23 mouse cellular contexts compared by ENCODE assay signal in the genomic region with DNA sequence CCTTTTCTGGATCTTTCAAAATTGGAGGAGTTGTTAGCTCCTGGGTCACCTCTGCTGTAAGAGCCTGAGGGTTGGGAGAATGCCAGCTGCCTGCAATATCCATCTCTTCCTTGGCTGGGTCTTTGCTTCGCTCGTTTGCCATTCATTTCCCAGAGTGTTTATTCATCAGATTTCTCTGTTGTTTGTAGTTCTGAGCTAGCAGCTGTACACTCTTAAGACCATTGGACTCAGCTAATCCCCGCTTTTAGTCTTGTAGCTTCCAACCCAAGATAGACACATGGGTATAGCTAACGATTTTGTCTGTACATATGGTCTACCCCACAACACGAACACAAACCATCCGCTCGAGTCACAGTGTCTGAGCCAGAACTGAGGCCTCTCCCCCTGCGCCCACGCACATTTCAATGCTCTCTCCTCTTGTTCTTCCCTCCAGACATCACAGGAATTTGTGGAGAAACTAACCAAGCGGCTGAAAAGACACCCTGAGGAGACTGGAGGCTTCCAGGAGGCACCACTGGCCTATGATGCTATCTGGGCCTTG. TPM values are rescaled to one million over a fixed set of nuclear protein-coding genes. Genes with fewer than 3 reads are reported as not detected.
A peak's percentile ranks its signal among the peaks of the same experiment; 100 is the strongest.
DNase-seq lines count a peak whose midpoint lies in the region; ATAC-seq and TF ChIP-seq lines count a peak whose summit lies in the region.
"Had no signal": no experiment of that assay in that cellular context is flagged by ENCODE, and none has a peak within 500 bp of the region (broad histone marks: within the 10 kb centered on the region; RNA-seq: fewer than 3 reads in every experiment).

No protein-coding gene starts in this region.

- 70% methylated on average over 10 of the region's 10 CpGs for WGBS in forebrain, embryonic 12.5 days
- 77% methylated on average over 10 of the region's 10 CpGs for WGBS in forebrain, embryonic 11.5 days
- 29% methylated on average over 10 of the region's 10 CpGs for WGBS in forebrain, postnatal 0 days
- 87% methylated on average over 10 of the region's 10 CpGs for WGBS in liver, embryonic 11.5 days

- no peak for TF ChIP-seq CTCF in forebrain, postnatal 0 days (IDR thresholded peaks at IDR 0.05; ENCODE audit: low read depth)

- H3K27ac ChIP-seq in forebrain, embryonic 12.5 days, result peak overlapping the region; percentile 19; the same call in 1 of the 2 replicates
- H3K27ac ChIP-seq in forebrain, embryonic 11.5 days (ENCODE audit: low read depth, low read length), result no peak overlapping the region
- H3K27ac ChIP-seq in forebrain, postnatal 0 days (ENCODE audit: low read depth, low read length), result peak overlapping the region; percentile 64
- H3K27ac ChIP-seq in liver, embryonic 11.5 days (ENCODE audit: low read depth, low read length), result no peak overlapping the region
- H3K27ac ChIP-seq: hindbrain, embryonic 14.5 days; limb, embryonic 13.5 days; stomach, embryonic 15.5 days had no signal

- ATAC-seq in forebrain, embryonic 12.5 days (ENCODE audit: low FRiP score), result no peak
- no peak for ATAC-seq in forebrain, embryonic 11.5 days (replicated peaks; ENCODE audit: low FRiP score)
- peak; percentile 77 for ATAC-seq in forebrain, postnatal 0 days
- ATAC-seq in liver, embryonic 11.5 days (replicated peaks; ENCODE audit: low FRiP score), result no peak

- H3K4me2 ChIP-seq in forebrain, embryonic 12.5 days, result no peak overlapping the region
- no peak overlapping the region for H3K4me2 ChIP-seq in forebrain, embryonic 11.5 days (ENCODE audit: low read depth, low read length, severe bottlenecking)
- H3K4me2 ChIP-seq in forebrain, postnatal 0 days (ENCODE audit: low read depth), result no peak overlapping the region
- H3K4me2 ChIP-seq in liver, embryonic 11.5 days, result no peak overlapping the region
- H3K4me2 ChIP-seq: hindbrain, embryonic 14.5 days; limb, embryonic 13.5 days; stomach, embryonic 15.5 days had no signal

- peaks cover 86% of the 10 kb centered on the region for H3K36me3 ChIP-seq in forebrain, embryonic 12.5 days (replicated peaks)
- peaks cover 3% of the 10 kb centered on the region; the same call in 1 of the 2 replicates for H3K36me3 ChIP-seq in forebrain, embryonic 11.5 days (ENCODE audit: control insufficient read depth, insufficient read depth, low read length)
- H3K36me3 ChIP-seq in forebrain, postnatal 0 days (ENCODE audit: insufficient read depth), result peaks cover 73% of the 10 kb centered on the region
- no peaks in the 10 kb centered on the region for H3K36me3 ChIP-seq in liver, embryonic 11.5 days (ENCODE audit: control insufficient read depth, insufficient read depth, low read length)

- no peak for DNase-seq in forebrain, embryonic 11.5 days (ENCODE audit: low spot score)
- peak; percentile 63 to 66 for DNase-seq in left cerebral cortex, postnatal 36 days (ENCODE audit: low spot score in 2 of 2)
- no peak for DNase-seq in left cerebral cortex, postnatal 10 days (ENCODE audit: extremely low spot score in 1 of 2, low spot score in 2 of 2)
- DNase-seq in Muller cell, postnatal 12 days (ENCODE audit: inconsistent ontology term), result peak; percentile 73
- no peak for DNase-seq in forebrain, postnatal 0 days
- no peak for DNase-seq in liver, embryonic 11.5 days (ENCODE audit: low spot score)
- no peak for DNase-seq in lung, postnatal 36 days
- DNase-seq: adrenal gland, postnatal 10 days; heart, adult 18-20 months; kidney, adult 11 months; kidney, postnatal 36 days; lung, adult 18-20 months; thymus, postnatal 4 days had no signal

- H3K4me3 ChIP-seq in forebrain, embryonic 12.5 days (replicated peaks), result no peak overlapping the region
- H3K4me3 ChIP-seq in forebrain, embryonic 11.5 days (ENCODE audit: low read depth, low read length), result no peak overlapping the region
- no peak overlapping the region for H3K4me3 ChIP-seq in forebrain, postnatal 0 days (ENCODE audit: low read depth, low read length)
- H3K4me3 ChIP-seq in liver, embryonic 11.5 days (ENCODE audit: low read depth, low read length), result no peak overlapping the region
- H3K4me3 ChIP-seq: limb, embryonic 13.5 days; megakaryocyte, embryonic 14.5 days; myocyte; stomach, embryonic 15.5 days had no signal

- H3K9me3 ChIP-seq in forebrain, embryonic 12.5 days, result no peaks in the 10 kb centered on the region
- H3K9me3 ChIP-seq in forebrain, embryonic 11.5 days (ENCODE audit: control insufficient read depth, low read length), result no peaks in the 10 kb centered on the region
- H3K9me3 ChIP-seq in forebrain, postnatal 0 days (ENCODE audit: low read length), result no peaks in the 10 kb centered on the region
- no peaks in the 10 kb centered on the region for H3K9me3 ChIP-seq in liver, embryonic 11.5 days (ENCODE audit: control insufficient read depth, low read length)
- H3K9me3 ChIP-seq: limb, embryonic 13.5 days; megakaryocyte, embryonic 14.5 days; stomach, embryonic 15.5 days had no signal

- 0 out of 2 replicates have a peak, but pooled peaks cover 5% of the 10 kb centered on the region for H3K4me1 ChIP-seq in forebrain, embryonic 12.5 days
- H3K4me1 ChIP-seq in forebrain, embryonic 11.5 days (replicated peaks; ENCODE audit: control insufficient read depth, insufficient read depth, low read length), result 0 out of 2 replicates have a peak, but pooled peaks cover 2% of the 10 kb centered on the region
- no peaks in the 10 kb centered on the region for H3K4me1 ChIP-seq in forebrain, postnatal 0 days (ENCODE audit: insufficient read depth)
- H3K4me1 ChIP-seq in liver, embryonic 11.5 days (replicated peaks; ENCODE audit: control insufficient read depth, insufficient read depth, low read length), result no peaks in the 10 kb centered on the region
- H3K4me1 ChIP-seq: limb, embryonic 13.5 days; stomach, embryonic 15.5 days had no signal

- intact Hi-C loops in left cerebral cortex, postnatal 36 days (cut with DNase I), result no loop called here
- intact Hi-C loops in left cerebral cortex, postnatal 10 days (cut with DNase I), result no loop called here

- no peaks in the 10 kb centered on the region for H3K27me3 ChIP-seq in forebrain, embryonic 12.5 days
- H3K27me3 ChIP-seq in forebrain, embryonic 11.5 days (ENCODE audit: control insufficient read depth, insufficient read depth, low read length), result no peaks in the 10 kb centered on the region
- H3K27me3 ChIP-seq in forebrain, postnatal 0 days (ENCODE audit: insufficient read depth, low read length), result no peaks in the 10 kb centered on the region
- no peaks in the 10 kb centered on the region for H3K27me3 ChIP-seq in liver, embryonic 11.5 days (replicated peaks; ENCODE audit: control insufficient read depth, insufficient read depth, low read length)
- H3K27me3 ChIP-seq: limb, embryonic 13.5 days; megakaryocyte, embryonic 14.5 days; stomach, embryonic 15.5 days had no signal

- no peak overlapping the region for H3K9ac ChIP-seq in forebrain, embryonic 12.5 days
- H3K9ac ChIP-seq in forebrain, embryonic 11.5 days (ENCODE audit: low read length), result no peak overlapping the region
- no peak overlapping the region for H3K9ac ChIP-seq in forebrain, postnatal 0 days
- no peak overlapping the region for H3K9ac ChIP-seq in liver, embryonic 11.5 days (ENCODE audit: low read depth, low read length)
- H3K9ac ChIP-seq: hindbrain, embryonic 14.5 days; limb, embryonic 13.5 days; stomach, embryonic 15.5 days had no signal

RNA-seq across cellular contexts. Expression of a gene that starts 16.4 kb away (rescaled TPM):
- 31.7 and 32.6 TPM in 2 replicates for polyA plus RNA-seq in forebrain, embryonic 12.5 days (2016; fragmentation: Nextera tagmentation; extraction: Ambion mirVana)
- polyA plus RNA-seq in forebrain, embryonic 11.5 days (2014; fragmentation: Nextera tagmentation; extraction: Ambion mirVana), result 19.7 and 21.8 TPM in 2 replicates
- total RNA-seq in left cerebral cortex, postnatal 36 days (2021), result 100 to 1,000 TPM; 679 to 696 TPM
- 100 to 1,000 TPM; 579 to 604 TPM for total RNA-seq in left cerebral cortex, postnatal 10 days (2021)
- 353 and 416 TPM in 2 replicates for total RNA-seq in forebrain, postnatal 0 days (2014; rRNA removed)
- 58.1 and 80.1 TPM in 2 replicates for polyA plus RNA-seq in forebrain, postnatal 0 days (2015; fragmentation: Nextera tagmentation; extraction: Ambion mirVana)
- polyA plus RNA-seq in liver, embryonic 11.5 days (2014; fragmentation: Nextera tagmentation; extraction: Ambion mirVana), result 2.9 and 3.9 TPM in 2 replicates

RNA-seq across cellular contexts. Expression of a gene that starts 26.1 kb away (rescaled TPM):
- 0.06 and 0.15 TPM in 2 replicates for polyA plus RNA-seq in forebrain, embryonic 12.5 days (2016; fragmentation: Nextera tagmentation; extraction: Ambion mirVana)
- polyA plus RNA-seq in forebrain, embryonic 11.5 days (2014; fragmentation: Nextera tagmentation; extraction: Ambion mirVana), result not detected in 2 replicates
- not detected for total RNA-seq in left cerebral cortex, postnatal 36 days (2021)
- total RNA-seq in left cerebral cortex, postnatal 10 days (2021), result not detected
- not detected in 2 replicates for total RNA-seq in forebrain, postnatal 0 days (2014; rRNA removed)
- polyA plus RNA-seq in forebrain, postnatal 0 days (2015; fragmentation: Nextera tagmentation; extraction: Ambion mirVana), result not detected in 2 replicates
- polyA plus RNA-seq in liver, embryonic 11.5 days (2014; fragmentation: Nextera tagmentation; extraction: Ambion mirVana), result not detected in 2 replicates
- total RNA-seq: adrenal gland, postnatal 10 days; common myeloid progenitor, adult 5-6 weeks; gastrocnemius, adult 18-20 months; heart, adult 18-20 months had no signal
- polyA plus RNA-seq: embryonic facial prominence, embryonic 14.5 days; heart, postnatal 0 days; hindbrain, embryonic 14.5 days; myocyte; stomach, embryonic 15.5 days had no signal

RNA-seq across cellular contexts. Expression of a gene that starts 35.9 kb away (rescaled TPM):
- not detected in 2 replicates for polyA plus RNA-seq in forebrain, embryonic 12.5 days (2016; fragmentation: Nextera tagmentation; extraction: Ambion mirVana)
- 0.13 TPM in 2 replicates for polyA plus RNA-seq in forebrain, embryonic 11.5 days (2014; fragmentation: Nextera tagmentation; extraction: Ambion mirVana)
- total RNA-seq in left cerebral cortex, postnatal 36 days (2021), result not detected
- total RNA-seq in left cerebral cortex, postnatal 10 days (2021), result not detected
- total RNA-seq in forebrain, postnatal 0 days (2014; rRNA removed), result not detected in 2 replicates
- not detected in 2 replicates for polyA plus RNA-seq in forebrain, postnatal 0 days (2015; fragmentation: Nextera tagmentation; extraction: Ambion mirVana)
- polyA plus RNA-seq in liver, embryonic 11.5 days (2014; fragmentation: Nextera tagmentation; extraction: Ambion mirVana), result 0.06 TPM in 1 of 2 replicates, not detected in the other
- total RNA-seq: adrenal gland, postnatal 10 days; common myeloid progenitor, adult 5-6 weeks; gastrocnemius, adult 18-20 months; heart, adult 18-20 months had no signal
- polyA plus RNA-seq: heart, postnatal 0 days; hindbrain, embryonic 14.5 days; limb, embryonic 13.5 days; myocyte; stomach, embryonic 15.5 days had no signal

RNA-seq across cellular contexts. Expression of a gene that starts 39.0 kb away (rescaled TPM):
- polyA plus RNA-seq in forebrain, embryonic 12.5 days (2016; fragmentation: Nextera tagmentation; extraction: Ambion mirVana), result 1.1 and 1.2 TPM in 2 replicates
- 0.39 TPM in 1 of 2 replicates, not detected in the other for polyA plus RNA-seq in forebrain, embryonic 11.5 days (2014; fragmentation: Nextera tagmentation; extraction: Ambion mirVana)
- 10 to 100 TPM; 48.3 to 87.0 TPM for total RNA-seq in left cerebral cortex, postnatal 36 days (2021)
- 10 to 100 TPM in 1 of 2 experiments, 1 to 10 TPM in 1; 3.7 to 11.2 TPM for total RNA-seq in left cerebral cortex, postnatal 10 days (2021)
- not detected in 2 replicates for total RNA-seq in forebrain, postnatal 0 days (2014; rRNA removed)
- 0.53 and 1.1 TPM in 2 replicates for polyA plus RNA-seq in forebrain, postnatal 0 days (2015; fragmentation: Nextera tagmentation; extraction: Ambion mirVana)
- 0.14 TPM in 1 of 2 replicates, not detected in the other for polyA plus RNA-seq in liver, embryonic 11.5 days (2014; fragmentation: Nextera tagmentation; extraction: Ambion mirVana)
- total RNA-seq: adrenal gland, postnatal 10 days; common myeloid progenitor, adult 5-6 weeks; gastrocnemius, adult 18-20 months; heart, adult 18-20 months had no signal
- polyA plus RNA-seq: heart, postnatal 0 days had no signal

RNA-seq across cellular contexts. Expression of a gene that starts 57.7 kb away (rescaled TPM):
- not detected in 2 replicates for polyA plus RNA-seq in forebrain, embryonic 12.5 days (2016; fragmentation: Nextera tagmentation; extraction: Ambion mirVana)
- not detected in 2 replicates for polyA plus RNA-seq in forebrain, embryonic 11.5 days (2014; fragmentation: Nextera tagmentation; extraction: Ambion mirVana)
- total RNA-seq in left cerebral cortex, postnatal 36 days (2021), result not detected
- total RNA-seq in left cerebral cortex, postnatal 10 days (2021), result not detected
- not detected in 2 replicates for total RNA-seq in forebrain, postnatal 0 days (2014; rRNA removed)
- polyA plus RNA-seq in forebrain, postnatal 0 days (2015; fragmentation: Nextera tagmentation; extraction: Ambion mirVana), result not detected in 2 replicates
- not detected in 2 replicates for polyA plus RNA-seq in liver, embryonic 11.5 days (2014; fragmentation: Nextera tagmentation; extraction: Ambion mirVana)
- total RNA-seq: adrenal gland, postnatal 10 days; common myeloid progenitor, adult 5-6 weeks; gastrocnemius, adult 18-20 months; heart, adult 18-20 months had no signal
- polyA plus RNA-seq: embryonic facial prominence, embryonic 14.5 days; heart, postnatal 0 days; hindbrain, embryonic 14.5 days; limb, embryonic 13.5 days; myocyte; stomach, embryonic 15.5 days had no signal

Comparison
In these comparisons a context has a peak if more than half of its experiments do, and no peak if none do; other contexts are left out.
1. H3K27ac ChIP-seq: peak in forebrain, embryonic 12.5 days (single experiment) and forebrain, postnatal 0 days (single experiment); none in forebrain, embryonic 11.5 days (single experiment) and liver, embryonic 11.5 days (single experiment).
2. DNase-seq: peak in left cerebral cortex, postnatal 36 days (2 of 2) and Muller cell, postnatal 12 days (single experiment); none in forebrain, embryonic 11.5 days (single experiment), left cerebral cortex, postnatal 10 days (0 of 2), forebrain, postnatal 0 days (single experiment), liver, embryonic 11.5 days (single experiment) and lung, postnatal 36 days (single experiment).